Comparison of ENCODE assay signal across 26 mouse cellular contexts in genomic region chr13:31312772-31313171, GRCm38 (mm10).
A peak's percentile ranks its signal among the peaks of the same experiment; 100 is the strongest.
DNase-seq lines count a peak whose midpoint lies in the region; ATAC-seq and TF ChIP-seq lines count a peak whose summit lies in the region.
"Had no signal": no experiment of that assay in that cellular context is flagged by ENCODE, and none has a peak within 500 bp of the region (broad histone marks: within the 10 kb centered on the region; RNA-seq: fewer than 3 reads in every experiment).

No protein-coding gene starts in this region.

- H3K9ac ChIP-seq in kidney, postnatal 0 days (ENCODE audit: low read depth, low read length) = no peak overlapping the region
- H3K9ac ChIP-seq: forebrain, embryonic 13.5 days; heart, embryonic 13.5 days; hindbrain, embryonic 15.5 days; kidney, embryonic 15.5 days; liver, embryonic 14.5 days; neural tube, embryonic 13.5 days had no signal

- no peak overlapping the region for H3K27ac ChIP-seq in kidney, postnatal 0 days
- H3K27ac ChIP-seq in kidney, adult 2 months (ENCODE audit: insufficient read depth, low read depth, low read length) = no peak overlapping the region
- H3K27ac ChIP-seq: forebrain, embryonic 13.5 days; heart, embryonic 13.5 days; hindbrain, embryonic 15.5 days; kidney, embryonic 15.5 days; layer of hippocampus, adult 2 months; liver, embryonic 14.5 days; neural tube, embryonic 13.5 days had no signal

- TF ChIP-seq CTCF in kidney, postnatal 0 days (IDR thresholded peaks at IDR 0.05; ENCODE audit: low read depth) = no peak
- TF ChIP-seq CTCF in kidney, adult 2 months (conservative IDR thresholded peaks at IDR 0.05; ENCODE audit: insufficient read depth, insufficient read length, low read depth, low read length) = no peak
- TF ChIP-seq CTCF in brain, embryonic 14.5 days (IDR thresholded peaks at IDR 0.05; ENCODE audit: borderline replicate concordance, extremely low read depth, insufficient read depth, insufficient read length) = no peak

- ATAC-seq in kidney, postnatal 0 days (replicated peaks; ENCODE audit: low FRiP score, low read depth) = no peak
- peak; percentile 76 for ATAC-seq in megakaryocyte, adult 5-6 weeks (ENCODE audit: poor library complexity, severe bottlenecking)
- ATAC-seq: forebrain, embryonic 13.5 days; inflammation-experienced regulatory T-cells, adult 6 months; Patski had no signal

- no peak overlapping the region for H3K4me3 ChIP-seq in kidney, postnatal 0 days (replicated peaks; ENCODE audit: low read depth, low read length)
- no peak overlapping the region for H3K4me3 ChIP-seq in kidney, adult 2 months (ENCODE audit: insufficient read depth, low read depth, low read length)
- H3K4me3 ChIP-seq: forebrain, embryonic 13.5 days; heart, embryonic 13.5 days; hindbrain, embryonic 15.5 days; kidney, embryonic 15.5 days; layer of hippocampus, adult 2 months; neural tube, embryonic 13.5 days had no signal

- H3K36me3 ChIP-seq in kidney, postnatal 0 days (ENCODE audit: insufficient read depth, low read length) = no peaks in the 10 kb centered on the region
- no peaks in the 10 kb centered on the region for H3K36me3 ChIP-seq in kidney, adult 2 months (ENCODE audit: control insufficient read depth, insufficient read depth, low read length)
- H3K36me3 ChIP-seq: G1E; heart, embryonic 13.5 days; hindbrain, embryonic 15.5 days; kidney, embryonic 15.5 days; neural tube, embryonic 13.5 days had no signal

- WGBS in kidney, postnatal 0 days = 50% methylated on average over 7 of the region's 7 CpGs
- 48% methylated on average over 7 of the region's 7 CpGs for WGBS in kidney, adult 2 months

- TF ChIP-seq POLR2A in kidney, adult 2 months (IDR thresholded peaks at IDR 0.05; ENCODE audit: low read depth, low read length) = no peak
- TF ChIP-seq POLR2A in brain, embryonic 14.5 days (IDR thresholded peaks at IDR 0.05; ENCODE audit: borderline replicate concordance, extremely low read depth, insufficient read depth, insufficient read length, poor library complexity, severe bottlenecking) = no peak

- peak; percentile 7 for DNase-seq in kidney, postnatal 0 days (ENCODE audit: low spot score)
- DNase-seq in kidney, adult 2 months = no peak
- peak; percentile 27 for DNase-seq in lung, postnatal 36 days
- DNase-seq in lung, postnatal 4 days = no peak
- peak; percentile 18 for DNase-seq in brain, embryonic 14.5 days (ENCODE audit: low read depth)
- no peak for DNase-seq in testis, postnatal 14 days (ENCODE audit: low spot score)
- no peak for DNase-seq in cerebellum, adult 8-10 months
- DNase-seq: adrenal gland, postnatal 14 days; cerebellum, adult 18-20 months; cerebellum, postnatal 25 days; gastrocnemius, postnatal 25 days; kidney, adult 11 months; liver; lung, postnatal 14 days; thymus, postnatal 4 days had no signal

- H3K4me1 ChIP-seq in kidney, postnatal 0 days (replicated peaks; ENCODE audit: insufficient read depth, low read length) = 0 out of 2 replicates have a peak, but pooled peaks cover 10% of the 10 kb centered on the region
- H3K4me1 ChIP-seq in kidney, adult 2 months (ENCODE audit: control insufficient read depth, insufficient read depth, low read length) = no peaks in the 10 kb centered on the region
- H3K4me1 ChIP-seq: forebrain, embryonic 13.5 days had no signal

- no peaks in the 10 kb centered on the region for H3K27me3 ChIP-seq in kidney, postnatal 0 days (ENCODE audit: insufficient read depth, low read length)
- H3K27me3 ChIP-seq in kidney, adult 2 months (replicated peaks; ENCODE audit: control insufficient read depth, insufficient read depth, low read length) = no peaks in the 10 kb centered on the region
- H3K27me3 ChIP-seq: forebrain, embryonic 13.5 days; hindbrain, embryonic 15.5 days; kidney, embryonic 15.5 days; neural tube, embryonic 13.5 days; Patski had no signal

- H3K4me2 ChIP-seq in kidney, postnatal 0 days (ENCODE audit: low read length) = peak overlapping the region; percentile 31
- H3K4me2 ChIP-seq: forebrain, embryonic 13.5 days; hindbrain, embryonic 15.5 days; neural tube, embryonic 13.5 days had no signal

- no peaks in the 10 kb centered on the region for H3K9me3 ChIP-seq in kidney, postnatal 0 days (replicated peaks; ENCODE audit: low read length)
- H3K9me3 ChIP-seq: forebrain, embryonic 13.5 days; G1E; heart, embryonic 13.5 days; hindbrain, embryonic 15.5 days; kidney, embryonic 15.5 days; neural tube, embryonic 13.5 days had no signal

Comparison
In these comparisons a context has a peak if more than half of its experiments do, and no peak if none do; other contexts are left out.
1. DNase-seq: peak in kidney, postnatal 0 days (single experiment), lung, postnatal 36 days (single experiment) and brain, embryonic 14.5 days (single experiment); none in kidney, adult 2 months (single experiment), lung, postnatal 4 days (0 of 2), testis, postnatal 14 days (single experiment) and cerebellum, adult 8-10 months (single experiment).